Mouse (Mus musculus): ENCODE data around the gene Myo9a.

DNA sequence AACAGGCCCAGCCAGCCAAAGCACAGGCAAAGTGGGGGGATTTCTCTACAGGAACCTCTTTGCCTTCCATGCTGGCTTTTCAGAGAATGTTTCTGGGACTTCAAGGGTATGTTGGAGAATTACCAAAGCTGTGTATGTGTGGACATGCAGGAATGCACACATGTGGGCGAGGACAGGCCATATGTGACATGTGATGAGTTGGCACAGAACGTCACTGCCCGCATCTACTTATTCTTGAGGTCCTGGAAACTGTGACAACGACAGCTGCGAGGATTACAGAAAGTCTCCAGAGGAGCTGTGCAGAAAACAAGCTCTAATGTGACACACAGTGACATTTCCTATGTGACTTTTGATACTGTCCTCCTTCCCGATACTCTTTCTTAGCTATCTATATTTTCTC, 205.0 kb downstream of the Myo9a start:
- TF ChIP-seq CTCF (conservative IDR thresholded peaks at IDR 0.05; ENCODE audit: low read length) (no peak), NANOG (IDR thresholded peaks at IDR 0.05; ENCODE audit: borderline replicate concordance, low read length) (no peak)

Data from E14TG2a.4 (cell line).